Mouse (Mus musculus): ENCODE data around the gene Rbm6.

Gene Rbm6

GRCm38 (mm10) chr9:107873137-107873536 lies at the start of gene Rbm6:
Rbm6 (minus strand) TSS chr9:107873237.
- no peak for DNase-seq (ENCODE audit: low spot score in 2 of 2)

GRCm38 (mm10) chr9:107919441-107919840 lies 46.4 kb upstream of the Rbm6 start:
- no peak for DNase-seq (ENCODE audit: low spot score in 2 of 2)

- DNase-seq (ENCODE audit: low spot score in 2 of 2) = no peak
These were observed 45.8 kb upstream of the Rbm6 start for GRCm38 (mm10) chr9:107918884-107919283.

- no peak for DNase-seq (ENCODE audit: low spot score in 2 of 2)
These were observed 45.0 kb upstream of the Rbm6 start for GRCm38 (mm10) chr9:107917895-107918608.

- DNase-seq (ENCODE audit: low spot score in 2 of 2) = no peak
These were observed 41.9 kb upstream of the Rbm6 start for GRCm38 (mm10) chr9:107914764-107915420.

GRCm38 (mm10) chr9:107910025-107910769 lies 37.2 kb upstream of the Rbm6 start:
- DNase-seq (ENCODE audit: low spot score in 2 of 2) = no peak

GRCm38 (mm10) chr9:107908410-107909158 lies 35.5 kb upstream of the Rbm6 start:
- no peak for DNase-seq (ENCODE audit: low spot score in 2 of 2)

GRCm38 (mm10) chr9:107907801-107908120 lies 34.7 kb upstream of the Rbm6 start:
- DNase-seq (ENCODE audit: low spot score in 2 of 2) = no peak

- DNase-seq (ENCODE audit: low spot score in 2 of 2) = no peak
These were observed 34.1 kb upstream of the Rbm6 start for GRCm38 (mm10) chr9:107906967-107907800.

GRCm38 (mm10) chr9:107906252-107906966 lies 33.4 kb upstream of the Rbm6 start, which contains the start of gene Mst1r:
Mst1r (plus strand) TSS chr9:107906873.
- DNase-seq (ENCODE audit: low spot score in 2 of 2) = peak; percentile 65 to 83

- DNase-seq (ENCODE audit: low spot score in 2 of 2) = peak; percentile 87 to 95
These were observed 31.7 kb upstream of the Rbm6 start for GRCm38 (mm10) chr9:107904726-107905125.

- no peak for DNase-seq (ENCODE audit: low spot score in 2 of 2)
These were observed 28.5 kb upstream of the Rbm6 start for GRCm38 (mm10) chr9:107901627-107901914.

- peak; percentile 66 to 85 for DNase-seq (ENCODE audit: low spot score in 2 of 2)
These were observed 28.0 kb upstream of the Rbm6 start for GRCm38 (mm10) chr9:107900840-107901626.

- DNase-seq (ENCODE audit: low spot score in 2 of 2) = no peak
These were observed 26.8 kb upstream of the Rbm6 start for GRCm38 (mm10) chr9:107899855-107900254.

GRCm38 (mm10) chr9:107898563-107898962 lies 25.5 kb upstream of the Rbm6 start:
- no peak for DNase-seq (ENCODE audit: low spot score in 2 of 2)

- peak; percentile 52 to 72 for DNase-seq (ENCODE audit: low spot score in 2 of 2)
These were observed 18.0 kb upstream of the Rbm6 start for GRCm38 (mm10) chr9:107891023-107891422.

- DNase-seq (ENCODE audit: low spot score in 2 of 2) = no peak
These were observed 17.2 kb upstream of the Rbm6 start for GRCm38 (mm10) chr9:107890260-107890659.

- no peak for DNase-seq (ENCODE audit: low spot score in 2 of 2)
These were observed 15.3 kb upstream of the Rbm6 start for GRCm38 (mm10) chr9:107888267-107888850.

GRCm38 (mm10) chr9:107887804-107888266 lies 14.8 kb upstream of the Rbm6 start, which contains the start of gene Mon1a:
Mon1a (plus strand) TSS chr9:107888151.
- DNase-seq (ENCODE audit: low spot score in 2 of 2) = peak; percentile 80 to 88

Measured in spleen, postnatal 4 days (tissue).